ENCODE assay signal across 18 mouse cellular contexts in genomic region chr6:72576041-72576440, GRCm38 (mm10). TPM values are rescaled to one million over a fixed set of nuclear protein-coding genes. Genes with fewer than 3 reads are reported as not detected.
"Had no signal": no experiment of that assay in that cellular context is flagged by ENCODE, and none has a peak within 500 bp of the region (broad histone marks: within the 10 kb centered on the region; RNA-seq: fewer than 3 reads in every experiment).

No protein-coding gene starts in this region.

- H3K4me1 ChIP-seq: neural tube, embryonic 12.5 days; neural tube, embryonic 13.5 days; neural tube, embryonic 15.5 days; stomach, embryonic 15.5 days had no signal

- H3K9me3 ChIP-seq: neural tube, embryonic 12.5 days; neural tube, embryonic 13.5 days; neural tube, embryonic 15.5 days; stomach, embryonic 15.5 days had no signal

- H3K4me3 ChIP-seq: neural tube, embryonic 12.5 days; neural tube, embryonic 13.5 days; neural tube, embryonic 15.5 days; stomach, embryonic 15.5 days had no signal

- H3K27me3 ChIP-seq: neural tube, embryonic 12.5 days; neural tube, embryonic 13.5 days; neural tube, embryonic 15.5 days; stomach, embryonic 15.5 days had no signal

- H3K9ac ChIP-seq: neural tube, embryonic 12.5 days; neural tube, embryonic 13.5 days; neural tube, embryonic 15.5 days; stomach, embryonic 15.5 days had no signal

- H3K27ac ChIP-seq: neural tube, embryonic 12.5 days; neural tube, embryonic 13.5 days; neural tube, embryonic 15.5 days; stomach, embryonic 15.5 days; stomach, postnatal 0 days had no signal

- H3K4me2 ChIP-seq: neural tube, embryonic 12.5 days; neural tube, embryonic 13.5 days; neural tube, embryonic 15.5 days; stomach, embryonic 15.5 days had no signal

- DNase-seq: retina, postnatal 1 day; right cerebral cortex, adult 18-20 months; right cerebral cortex, postnatal 14 days; right cerebral cortex, postnatal 25 days; right cerebral cortex, postnatal 4 days; spleen, adult 18-20 months; thymus, adult 18-20 months; thymus, adult 2 months; thymus, postnatal 14 days; thymus, postnatal 25 days; thymus, postnatal 36 days; thymus, postnatal 4 days had no signal

RNA-seq across cellular contexts. Expression of gene Sh2d6, which starts 54.5 kb away (rescaled TPM):
- polyA plus RNA-seq: stomach, embryonic 14.5 days had no signal
